Mouse (Mus musculus) retina, postnatal 1 day (tissue): ENCODE results near the gene Dlgap1.

ENCODE experiments used
- DNase-seq: peaks from one replicate; pipeline ENCODE4 v3.0.0-alpha.2; 2012

Gene Dlgap1

GRCm38 (mm10) chr17:70363561-70363960, 394.7 kb downstream of the Dlgap1 start:
- DNase-seq = no peak

GRCm38 (mm10) chr17:70363971-70364370, 395.1 kb downstream of the Dlgap1 start:
- no peak for DNase-seq

- no peak for DNase-seq
These were observed 400.3 kb downstream of the Dlgap1 start for GRCm38 (mm10) chr17:70369124-70369523.

GRCm38 (mm10) chr17:70377020-70377419, 408.1 kb downstream of the Dlgap1 start:
- peak; percentile 24 for DNase-seq

GRCm38 (mm10) chr17:70388447-70388846, 419.6 kb downstream of the Dlgap1 start:
- DNase-seq = no peak

GRCm38 (mm10) chr17:70397220-70397619, 428.3 kb downstream of the Dlgap1 start:
- DNase-seq = peak; percentile 18

- DNase-seq = no peak
These were observed 428.8 kb downstream of the Dlgap1 start for GRCm38 (mm10) chr17:70397708-70398107.

- DNase-seq = no peak
These were observed 433.0 kb downstream of the Dlgap1 start for GRCm38 (mm10) chr17:70401909-70402308.

- DNase-seq = no peak
These were observed 434.9 kb downstream of the Dlgap1 start for GRCm38 (mm10) chr17:70403750-70404149.

- DNase-seq = no peak
These were observed 445.3 kb downstream of the Dlgap1 start for GRCm38 (mm10) chr17:70414202-70414601.

GRCm38 (mm10) chr17:70427866-70428265, 459.0 kb downstream of the Dlgap1 start:
- DNase-seq = no peak

- DNase-seq = peak; percentile 91
These were observed 461.0 kb downstream of the Dlgap1 start for GRCm38 (mm10) chr17:70429746-70430451.

- DNase-seq = peak; percentile 81
These were observed 461.5 kb downstream of the Dlgap1 start for GRCm38 (mm10) chr17:70430452-70430787.

GRCm38 (mm10) chr17:70432834-70433233, 464.0 kb downstream of the Dlgap1 start:
- no peak for DNase-seq

GRCm38 (mm10) chr17:70434549-70434948, 465.7 kb downstream of the Dlgap1 start:
- no peak for DNase-seq

GRCm38 (mm10) chr17:70435612-70436011, 466.7 kb downstream of the Dlgap1 start:
- DNase-seq = no peak

- no peak for DNase-seq
These were observed 468.4 kb downstream of the Dlgap1 start for GRCm38 (mm10) chr17:70437229-70437628.

GRCm38 (mm10) chr17:70442976-70443375, 474.1 kb downstream of the Dlgap1 start:
- no peak for DNase-seq

- no peak for DNase-seq
These were observed 477.6 kb downstream of the Dlgap1 start for GRCm38 (mm10) chr17:70446451-70446850.

GRCm38 (mm10) chr17:70455036-70455435, 486.2 kb downstream of the Dlgap1 start:
- DNase-seq = no peak

GRCm38 (mm10) chr17:70457103-70457502, 488.2 kb downstream of the Dlgap1 start:
- no peak for DNase-seq

- DNase-seq = no peak
These were observed 493.4 kb downstream of the Dlgap1 start for GRCm38 (mm10) chr17:70462231-70462630.

- DNase-seq = no peak
These were observed 494.1 kb downstream of the Dlgap1 start for GRCm38 (mm10) chr17:70462771-70463491.

- no peak for DNase-seq
These were observed 497.5 kb downstream of the Dlgap1 start for GRCm38 (mm10) chr17:70466413-70466812.

GRCm38 (mm10) chr17:70470970-70471371, 502.1 kb downstream of the Dlgap1 start:
- no peak for DNase-seq
